Mouse (Mus musculus) forebrain, embryonic 12.5 days (tissue): ENCODE measurements around the gene Dtd1. TPM values are rescaled to one million over a fixed set of nuclear protein-coding genes. Genes with fewer than 3 reads are reported as not detected.

Experiments
- ATAC-seq: fragments of 200-750 bp; cut with Nextera tagmentation; 2 replicates; pipeline ENCODE4 v1.8.0; 2017; ENCODE audit warnings: moderate TSS enrichment; ENCODE audit not compliant: low FRiP score
- H3K27ac ChIP-seq: fragments of 300-500 bp; sonication (generic); 2 replicates; pipeline ENCODE4 v1.5.1; 2016; ENCODE audit warnings: mild to moderate bottlenecking
- H3K27me3 ChIP-seq: fragments of 300-500 bp; sonication (generic); 2 replicates; pipeline ENCODE4 v1.6.1; 2016; ENCODE audit warnings: mild to moderate bottlenecking
- H3K36me3 ChIP-seq: fragments of 300-500 bp; sonication (generic); replicated peaks from 2 replicates; pipeline ENCODE4 v1.6.1; 2016; ENCODE audit warnings: mild to moderate bottlenecking
- H3K4me1 ChIP-seq: fragments of 300-500 bp; sonication (generic); 2 replicates; pipeline ENCODE4 v1.6.1; 2016
- H3K4me2 ChIP-seq: fragments of 300-500 bp; sonication (generic); 2 replicates; pipeline ENCODE4 v1.6.1; 2016; ENCODE audit warnings: mild to moderate bottlenecking, moderate library complexity
- H3K4me3 ChIP-seq: fragments of 300-500 bp; sonication (generic); replicated peaks from 2 replicates; pipeline ENCODE4 v1.5.1; 2016; ENCODE audit warnings: mild to moderate bottlenecking
- H3K9ac ChIP-seq: fragments of 300-500 bp; sonication (generic); 2 replicates; pipeline ENCODE4 v1.6.1; 2016; ENCODE audit warnings: mild to moderate bottlenecking
- H3K9me3 ChIP-seq: fragments of 300-500 bp; sonication (generic); 2 replicates; pipeline ENCODE4 v1.6.1; 2016
- WGBS: fragments of 180-500 bp; shearing (Covaris S2); methylation state at CpG from one replicate; pipeline ENCODE4 v1.1.7; 2016; 5-methylcytosine and 5-hydroxymethylcytosine counted together
- polyA plus RNA-seq: library from polyadenylated mRNA; unstranded; fragments of >200 nt; fragmentation: Nextera tagmentation; extraction: Ambion mirVana; gene quantifications from 2 replicates; pipeline ENCODE4 v1.2.1, GENCODE M21; 2016

Dtd1 gene
- polyA plus RNA-seq, 1 experiment from 2014 or later, result 35.5 TPM

DNA sequence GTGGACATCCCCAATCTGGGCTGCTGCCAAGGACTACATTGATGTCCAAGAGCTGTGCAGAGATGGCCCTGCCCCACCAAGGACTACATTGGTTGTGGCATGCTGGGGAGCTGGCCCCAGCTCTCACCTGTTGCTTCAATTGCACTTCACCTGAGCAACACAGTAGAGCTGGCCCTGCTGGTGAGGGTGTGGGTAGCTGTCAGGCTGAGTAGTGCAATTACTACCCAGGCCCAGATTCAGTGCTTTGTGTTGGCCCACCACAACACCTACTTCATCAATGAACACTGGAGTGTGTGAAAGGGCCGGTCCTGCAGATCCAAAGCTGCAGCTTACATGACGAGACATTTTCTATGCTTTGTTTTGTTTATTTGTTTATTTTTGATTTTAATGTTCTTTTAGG, 93.1 kb downstream of the Dtd1 start:
- WGBS, result 95% methylated on average over 2 of the region's 2 CpGs
- Histone ChIP-seq H3K4me3 (no peak overlapping the region), H3K9ac (no peak overlapping the region), H3K9me3 (no peaks in the 10 kb centered on the region), H3K4me2 (no peak overlapping the region), H3K27ac (no peak overlapping the region), H3K4me1 (no peaks in the 10 kb centered on the region), H3K27me3 (no peaks in the 10 kb centered on the region), H3K36me3 (no peaks in the 10 kb centered on the region)
- 0 out of 2 replicates have a peak, but pooled peaks have one; percentile 23 for ATAC-seq

DNA sequence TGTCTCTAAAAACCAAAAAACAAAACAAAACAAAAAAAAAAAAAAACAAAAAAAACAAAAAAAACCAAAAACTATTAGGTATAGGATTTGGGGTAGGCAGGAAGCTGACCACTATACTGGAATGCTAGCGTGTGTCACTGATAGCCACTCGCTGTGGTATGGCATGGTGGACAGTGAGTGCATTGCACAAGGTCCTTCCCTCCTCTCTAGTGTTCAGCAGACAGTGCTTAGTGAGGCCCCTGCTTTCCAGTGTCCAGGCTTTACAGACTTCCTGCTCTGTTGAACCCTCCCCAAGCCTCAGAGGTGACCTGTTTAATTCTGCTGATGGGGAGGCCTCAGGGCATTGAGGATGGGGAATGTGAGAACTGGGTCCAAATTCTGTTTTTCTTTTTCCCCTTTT, 95.2 kb downstream of the Dtd1 start:
- H3K9ac ChIP-seq, result no peak overlapping the region

GRCm38 (mm10) chr2:144698046-144698445, 98.3 kb downstream of the Dtd1 start:
- Histone ChIP-seq H3K9ac (no peak overlapping the region), H3K4me1 (no peaks in the 10 kb centered on the region), H3K27ac (no peak overlapping the region), H3K9me3 (no peaks in the 10 kb centered on the region), H3K36me3 (no peaks in the 10 kb centered on the region), H3K4me2 (no peak overlapping the region), H3K4me3 (no peak overlapping the region), H3K27me3 (no peaks in the 10 kb centered on the region)
- no peak for ATAC-seq
- WGBS, result 92% methylated on average over 12 of the region's 12 CpGs

More for the DNA sequence above, 95.2 kb downstream of the Dtd1 start:
- Histone ChIP-seq H3K4me2 (no peak overlapping the region), H3K27me3 (no peaks in the 10 kb centered on the region), H3K4me1 (no peaks in the 10 kb centered on the region), H3K36me3 (no peaks in the 10 kb centered on the region), H3K9me3 (no peaks in the 10 kb centered on the region), H3K4me3 (no peak overlapping the region), H3K27ac (no peak overlapping the region)
- 81% methylated on average over 2 of the region's 2 CpGs for WGBS
- no peak for ATAC-seq

GRCm38 (mm10) chr2:144700608-144701007, 100.9 kb downstream of the Dtd1 start:
- Histone ChIP-seq H3K27ac (no peak overlapping the region), H3K4me3 (no peak overlapping the region), H3K9me3 (no peaks in the 10 kb centered on the region), H3K4me2 (no peak overlapping the region), H3K9ac (no peak overlapping the region), H3K27me3 (no peaks in the 10 kb centered on the region), H3K4me1 (no peaks in the 10 kb centered on the region), H3K36me3 (no peaks in the 10 kb centered on the region)
- WGBS, result 90% methylated on average over 11 of the region's 11 CpGs
- ATAC-seq, result no peak

DNA sequence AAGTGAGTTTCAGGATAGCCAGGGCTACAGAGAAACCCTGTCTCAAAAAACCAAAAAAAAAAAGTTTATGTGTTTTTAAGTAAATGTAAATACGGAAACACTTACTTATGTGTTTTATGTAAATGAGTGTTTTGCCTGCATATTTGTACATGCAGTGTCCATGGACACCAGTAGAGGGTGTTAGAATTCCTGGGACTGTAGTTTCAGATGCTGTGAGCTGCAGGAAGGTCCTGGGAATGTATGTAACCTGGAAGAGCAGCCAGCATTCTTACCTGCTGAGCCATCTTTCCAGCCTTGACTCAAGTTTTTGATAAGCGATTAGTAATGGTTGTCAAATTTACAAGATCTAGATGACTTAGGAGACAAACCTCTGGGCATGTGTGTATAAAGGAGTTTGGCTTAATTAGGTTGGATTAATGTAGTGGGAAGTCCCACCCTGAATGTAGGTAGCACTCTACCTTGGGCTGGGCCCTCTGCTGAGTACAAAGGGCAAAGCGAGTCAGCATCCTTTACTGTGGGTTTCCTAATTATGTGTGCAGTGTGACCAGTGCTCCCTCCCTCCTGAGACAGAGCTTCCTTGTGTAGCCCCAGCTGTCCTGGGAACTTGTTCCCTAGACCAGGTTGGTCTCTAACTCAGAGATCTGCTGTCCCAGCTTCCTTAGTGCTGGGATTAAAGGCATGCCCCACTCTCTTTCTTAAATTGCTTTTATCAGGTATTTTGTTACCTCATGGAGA, 101.9 kb downstream of the Dtd1 start:
- ATAC-seq, result no peak
- H3K4me2 ChIP-seq, result no peak overlapping the region
- H3K4me1 ChIP-seq, result no peaks in the 10 kb centered on the region
- no peak overlapping the region for H3K4me3 ChIP-seq
- whole genome bisulfite sequencing, result 75% methylated on average over 3 of the region's 3 CpGs
- no peaks in the 10 kb centered on the region for H3K36me3 ChIP-seq
- H3K9me3 ChIP-seq, result no peaks in the 10 kb centered on the region
- no peaks in the 10 kb centered on the region; the same call in 1 of the 2 replicates for H3K27me3 ChIP-seq
- H3K27ac ChIP-seq, result no peak overlapping the region
- H3K9ac ChIP-seq, result no peak overlapping the region

DNA sequence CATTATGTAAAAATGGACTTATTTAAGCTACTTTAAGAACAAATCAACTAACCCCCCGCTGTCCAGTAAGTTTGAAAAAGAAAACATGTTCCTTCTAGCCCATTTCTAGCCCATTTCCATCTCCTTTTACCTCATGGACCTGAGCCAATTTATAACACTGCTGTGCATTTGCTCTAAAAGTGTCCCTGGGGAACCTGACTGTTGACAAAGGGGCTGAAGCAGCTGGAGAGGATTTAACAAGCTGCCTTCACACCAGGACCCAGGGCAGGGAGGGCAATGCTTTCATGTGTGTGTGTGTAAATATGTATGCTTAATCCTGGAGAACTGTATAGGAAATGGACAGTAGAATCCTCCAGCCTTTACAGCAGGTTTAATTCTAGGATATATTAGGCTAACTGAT, 109.6 kb downstream of the Dtd1 start:
- 35% methylated on average over 1 of the region's 1 CpGs for WGBS

DNA sequence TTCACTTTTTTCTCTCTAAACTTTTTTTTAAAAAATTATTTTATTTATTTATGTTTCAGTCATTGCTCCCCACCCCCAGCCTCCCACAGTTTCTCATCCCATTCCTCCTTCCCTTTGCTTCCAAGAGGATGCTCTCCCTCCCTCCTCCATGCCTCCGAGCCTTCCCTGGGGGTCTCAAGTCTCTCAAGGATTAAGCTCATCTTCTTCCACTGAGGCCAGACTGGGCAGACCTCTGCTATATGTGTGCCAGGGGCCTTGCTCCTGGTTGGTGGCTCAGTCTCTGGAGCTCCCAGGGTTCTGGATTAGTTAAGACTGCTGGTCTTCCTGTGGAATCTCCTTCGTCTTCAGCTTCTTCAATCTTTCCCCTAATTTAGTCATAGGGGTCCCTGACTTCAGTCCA, 110.0 kb downstream of the Dtd1 start:
- Histone ChIP-seq H3K9ac (no peak overlapping the region), H3K4me3 (no peak overlapping the region), H3K27me3 (peaks cover 3% of the 10 kb centered on the region; the same call in 1 of the 2 replicates), H3K4me1 (peaks cover 16% of the 10 kb centered on the region), H3K4me2 (no peak overlapping the region), H3K36me3 (no peaks in the 10 kb centered on the region), H3K9me3 (no peaks in the 10 kb centered on the region), H3K27ac (no peak overlapping the region)
- no peak for ATAC-seq
- 65% methylated on average over 2 of the region's 2 CpGs for WGBS

More for the DNA sequence above, 109.6 kb downstream of the Dtd1 start:
- no peaks in the 10 kb centered on the region for H3K36me3 ChIP-seq
- H3K4me2 ChIP-seq, result no peak overlapping the region
- H3K27ac ChIP-seq, result peak overlapping the region; percentile 15; the same call in 1 of the 2 replicates
- no peaks in the 10 kb centered on the region for H3K9me3 ChIP-seq
- H3K4me1 ChIP-seq, result peaks cover 16% of the 10 kb centered on the region
- no peak overlapping the region for H3K9ac ChIP-seq
- H3K4me3 ChIP-seq, result no peak overlapping the region
- peaks cover 3% of the 10 kb centered on the region; the same call in 1 of the 2 replicates for H3K27me3 ChIP-seq
- ATAC-seq, result peak; percentile 55; the same call in 1 of the 2 replicates

- 0 out of 2 replicates have a peak, but pooled peaks cover 3% of the 10 kb centered on the region for H3K27me3 ChIP-seq
Measured at GRCm38 (mm10) chr2:144714596-144714995, 114.9 kb downstream of the Dtd1 start.

GRCm38 (mm10) chr2:144715211-144715768, 115.6 kb downstream of the Dtd1 start:
- Histone ChIP-seq H3K27ac (no peak overlapping the region), H3K4me1 (peaks cover 6% of the 10 kb centered on the region), H3K36me3 (no peaks in the 10 kb centered on the region), H3K4me2 (no peak overlapping the region), H3K9ac (no peak overlapping the region), H3K27me3 (0 out of 2 replicates have a peak, but pooled peaks cover 3% of the 10 kb centered on the region), H3K4me3 (no peak overlapping the region), H3K9me3 (no peaks in the 10 kb centered on the region)
- no peak for ATAC-seq
- WGBS, result 67% methylated on average over 2 of the region's 2 CpGs

More at GRCm38 (mm10) chr2:144714596-144714995, 114.9 kb downstream of the Dtd1 start:
- H3K27ac ChIP-seq, result no peak overlapping the region
- no peak overlapping the region for H3K4me2 ChIP-seq
- no peak for ATAC-seq
- H3K9me3 ChIP-seq, result no peaks in the 10 kb centered on the region
- no peak overlapping the region for H3K4me3 ChIP-seq
- H3K9ac ChIP-seq, result no peak overlapping the region
- H3K4me1 ChIP-seq, result peaks cover 8% of the 10 kb centered on the region; the same call in 1 of the 2 replicates
- WGBS, result 80% methylated on average over 2 of the region's 2 CpGs
- H3K36me3 ChIP-seq, result no peaks in the 10 kb centered on the region

GRCm38 (mm10) chr2:144716248-144716647, 116.6 kb downstream of the Dtd1 start:
- no peak for ATAC-seq
- no peak overlapping the region for H3K9ac ChIP-seq
- 0 out of 2 replicates have a peak, but pooled peaks cover 3% of the 10 kb centered on the region for H3K27me3 ChIP-seq
- no peak overlapping the region for H3K4me3 ChIP-seq
- no peaks in the 10 kb centered on the region for H3K9me3 ChIP-seq
- no peak overlapping the region for H3K27ac ChIP-seq
- no peak overlapping the region for H3K4me2 ChIP-seq
- H3K4me1 ChIP-seq, result peaks cover 11% of the 10 kb centered on the region
- H3K36me3 ChIP-seq, result no peaks in the 10 kb centered on the region
- WGBS, result 92% methylated on average over 5 of the region's 5 CpGs

GRCm38 (mm10) chr2:144718273-144718672, 118.6 kb downstream of the Dtd1 start:
- Histone ChIP-seq H3K4me3 (no peak overlapping the region), H3K4me1 (peaks cover 11% of the 10 kb centered on the region), H3K9me3 (no peaks in the 10 kb centered on the region), H3K9ac (no peak overlapping the region), H3K27me3 (no peaks in the 10 kb centered on the region), H3K36me3 (no peaks in the 10 kb centered on the region), H3K27ac (no peak overlapping the region), H3K4me2 (no peak overlapping the region)
- WGBS, result 41% methylated on average over 5 of the region's 5 CpGs
- ATAC-seq, result no peak

- Histone ChIP-seq H3K4me2 (no peak overlapping the region), H3K9me3 (no peaks in the 10 kb centered on the region), H3K4me3 (no peak overlapping the region), H3K4me1 (peaks cover 11% of the 10 kb centered on the region), H3K36me3 (no peaks in the 10 kb centered on the region), H3K27me3 (no peaks in the 10 kb centered on the region), H3K9ac (no peak overlapping the region), H3K27ac (no peak overlapping the region)
- ATAC-seq, result no peak
- 75% methylated on average over 5 of the region's 5 CpGs for WGBS
Measured at GRCm38 (mm10) chr2:144719294-144719693, 119.6 kb downstream of the Dtd1 start.

DNA sequence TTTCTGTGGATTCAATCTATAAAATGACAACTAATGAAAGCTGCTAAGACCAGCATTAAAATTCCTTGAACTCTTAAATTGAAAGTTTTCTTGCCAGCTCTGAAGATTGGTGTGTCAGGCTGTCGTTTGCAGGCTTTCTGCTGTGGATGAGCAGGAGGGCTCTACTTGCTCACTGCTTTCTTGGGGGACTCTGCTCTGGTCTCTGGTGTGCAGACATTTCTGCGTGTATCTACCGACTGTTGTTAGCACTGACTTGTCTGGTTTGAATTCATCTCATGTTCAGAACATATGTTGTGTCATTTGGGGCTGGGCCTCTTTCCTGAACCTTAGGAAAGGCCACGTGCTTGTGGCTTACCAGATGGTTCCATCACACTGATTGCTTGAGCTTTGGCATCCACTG, 120.0 kb downstream of the Dtd1 start:
- Histone ChIP-seq H3K27me3 (no peaks in the 10 kb centered on the region), H3K4me3 (no peak overlapping the region), H3K36me3 (no peaks in the 10 kb centered on the region), H3K4me2 (no peak overlapping the region), H3K9ac (no peak overlapping the region), H3K27ac (no peak overlapping the region), H3K4me1 (peaks cover 11% of the 10 kb centered on the region), H3K9me3 (no peaks in the 10 kb centered on the region)
- WGBS, result 79% methylated on average over 4 of the region's 4 CpGs
- ATAC-seq, result no peak
